Mouse (Mus musculus) lung, adult 2 months (tissue): Measurements from ENCODE around the gene Gm17727.

Experiments used
- CTCF ChIP-seq: fragments of 200-500 bp; IDR thresholded peaks from 2 replicates; pipeline ENCODE4 v1.5.1; 2011; ENCODE audit warnings: mild to moderate bottlenecking, low read length, control low read depth; ENCODE audit not compliant: insufficient read depth
- POLR2A ChIP-seq: fragments of 200-500 bp; IDR thresholded peaks from 2 replicates; pipeline ENCODE4 v1.6.1; 2011; ENCODE audit warnings: low read depth, mild to moderate bottlenecking, control low read depth, low read length, borderline replicate concordance; ENCODE audit errors: extremely low read depth

DNA sequence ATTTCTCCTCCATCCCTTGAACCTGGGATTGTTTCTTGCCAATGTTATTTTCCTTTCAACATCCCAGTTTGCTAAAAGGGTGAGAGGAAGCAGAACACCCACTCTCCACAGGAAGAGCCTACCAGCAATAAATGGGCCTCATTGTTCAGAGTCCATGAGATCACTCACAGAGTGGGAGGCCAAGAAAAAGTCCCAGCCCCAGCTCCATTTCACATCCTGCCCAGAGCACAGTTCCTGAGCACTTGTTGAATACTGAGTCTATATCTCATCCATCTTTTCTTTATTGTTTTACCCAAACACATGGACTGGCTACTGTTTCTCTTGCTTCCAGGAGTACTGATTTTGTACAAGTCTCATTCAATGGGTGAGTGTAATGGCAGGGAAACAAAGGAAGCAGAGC, 37.2 kb downstream of the Gm17727 start, which contains the start of gene Gm17677:
- no peak for TF ChIP-seq POLR2A
- no peak for TF ChIP-seq CTCF
